Mouse (Mus musculus) forebrain, embryonic 12.5 days (tissue): ENCODE measurements at regions not wholly inside any gene's neighbourhood (a gene's known extent, or its start where the extent isn't known, plus 50 kb on each side); places are given as distances from the start of the nearest gene placed in this dataset.
A peak's percentile ranks its signal among the peaks of the same experiment; 100 is the strongest.

Experiments used
- ATAC-seq: fragments of 200-750 bp; cut with Nextera tagmentation; 2 replicates; pipeline ENCODE4 v1.8.0; 2017; ENCODE audit warnings: moderate TSS enrichment; ENCODE audit not compliant: low FRiP score
- H3K27ac ChIP-seq: fragments of 300-500 bp; sonication (generic); 2 replicates; pipeline ENCODE4 v1.5.1; 2016; ENCODE audit warnings: mild to moderate bottlenecking
- H3K27me3 ChIP-seq: fragments of 300-500 bp; sonication (generic); 2 replicates; pipeline ENCODE4 v1.6.1; 2016; ENCODE audit warnings: mild to moderate bottlenecking
- H3K36me3 ChIP-seq: fragments of 300-500 bp; sonication (generic); replicated peaks from 2 replicates; pipeline ENCODE4 v1.6.1; 2016; ENCODE audit warnings: mild to moderate bottlenecking
- H3K4me1 ChIP-seq: fragments of 300-500 bp; sonication (generic); 2 replicates; pipeline ENCODE4 v1.6.1; 2016
- H3K4me2 ChIP-seq: fragments of 300-500 bp; sonication (generic); 2 replicates; pipeline ENCODE4 v1.6.1; 2016; ENCODE audit warnings: mild to moderate bottlenecking, moderate library complexity
- H3K4me3 ChIP-seq: fragments of 300-500 bp; sonication (generic); replicated peaks from 2 replicates; pipeline ENCODE4 v1.5.1; 2016; ENCODE audit warnings: mild to moderate bottlenecking
- H3K9ac ChIP-seq: fragments of 300-500 bp; sonication (generic); 2 replicates; pipeline ENCODE4 v1.6.1; 2016; ENCODE audit warnings: mild to moderate bottlenecking
- H3K9me3 ChIP-seq: fragments of 300-500 bp; sonication (generic); 2 replicates; pipeline ENCODE4 v1.6.1; 2016
- WGBS: fragments of 180-500 bp; shearing (Covaris S2); methylation state at CpG from one replicate; pipeline ENCODE4 v1.1.7; 2016; 5-methylcytosine and 5-hydroxymethylcytosine counted together

GRCm38 (mm10) chr2:117944325-117944724 lies 167.4 kb upstream of the Thbs1 start:
- Histone ChIP-seq H3K27ac (no peak overlapping the region), H3K9ac (no peak overlapping the region), H3K9me3 (no peaks in the 10 kb centered on the region), H3K36me3 (no peaks in the 10 kb centered on the region), H3K4me1 (no peaks in the 10 kb centered on the region), H3K4me3 (no peak overlapping the region), H3K27me3 (no peaks in the 10 kb centered on the region), H3K4me2 (no peak overlapping the region)
- WGBS: 93% methylated on average over 1 of the region's 1 CpGs
- ATAC-seq: no peak

GRCm38 (mm10) chr2:117944942-117945341 lies 166.7 kb upstream of the Thbs1 start:
- Histone ChIP-seq H3K4me3 (no peak overlapping the region), H3K4me2 (no peak overlapping the region), H3K9me3 (no peaks in the 10 kb centered on the region), H3K9ac (no peak overlapping the region), H3K36me3 (no peaks in the 10 kb centered on the region), H3K27me3 (no peaks in the 10 kb centered on the region), H3K27ac (no peak overlapping the region), H3K4me1 (no peaks in the 10 kb centered on the region)
- WGBS: 91% methylated on average over 2 of the region's 2 CpGs
- no peak for ATAC-seq

GRCm38 (mm10) chr2:117950431-117951336 lies 161.0 kb upstream of the Thbs1 start:
- no peak for ATAC-seq
- H3K4me1 ChIP-seq: no peaks in the 10 kb centered on the region
- no peak overlapping the region for H3K4me2 ChIP-seq
- H3K27ac ChIP-seq: no peak overlapping the region
- no peak overlapping the region for H3K9ac ChIP-seq
- 58% methylated on average over 5 of the region's 5 CpGs for WGBS
- H3K36me3 ChIP-seq: no peaks in the 10 kb centered on the region
- no peak overlapping the region for H3K4me3 ChIP-seq
- H3K9me3 ChIP-seq: no peaks in the 10 kb centered on the region
- no peaks in the 10 kb centered on the region for H3K27me3 ChIP-seq

- H3K27me3 ChIP-seq: no peaks in the 10 kb centered on the region
- H3K4me2 ChIP-seq: no peak overlapping the region
- H3K9me3 ChIP-seq: no peaks in the 10 kb centered on the region
- peak overlapping the region; percentile 56; the same call in 1 of the 2 replicates for H3K27ac ChIP-seq
- no peaks in the 10 kb centered on the region for H3K36me3 ChIP-seq
- 79% methylated on average over 2 of the region's 2 CpGs for WGBS
- H3K4me1 ChIP-seq: no peaks in the 10 kb centered on the region
- no peak overlapping the region for H3K4me3 ChIP-seq
- no peak overlapping the region for H3K9ac ChIP-seq
- no peak for ATAC-seq
These were observed 160.3 kb upstream of the Thbs1 start for GRCm38 (mm10) chr2:117951337-117951718.

- Histone ChIP-seq H3K9me3 (no peaks in the 10 kb centered on the region), H3K9ac (no peak overlapping the region), H3K4me3 (no peak overlapping the region), H3K27me3 (no peaks in the 10 kb centered on the region), H3K36me3 (no peaks in the 10 kb centered on the region), H3K27ac (no peak overlapping the region), H3K4me2 (no peak overlapping the region), H3K4me1 (no peaks in the 10 kb centered on the region)
- no peak for ATAC-seq
- WGBS: 94% methylated on average over 4 of the region's 4 CpGs
These were observed 152.9 kb upstream of the Thbs1 start for GRCm38 (mm10) chr2:117958737-117959136.

GRCm38 (mm10) chr2:117959440-117959839 lies 152.2 kb upstream of the Thbs1 start:
- no peaks in the 10 kb centered on the region for H3K36me3 ChIP-seq
- no peak overlapping the region for H3K4me2 ChIP-seq
- H3K4me3 ChIP-seq: no peak overlapping the region
- H3K9me3 ChIP-seq: no peaks in the 10 kb centered on the region
- H3K27ac ChIP-seq: no peak overlapping the region
- H3K27me3 ChIP-seq: no peaks in the 10 kb centered on the region
- H3K9ac ChIP-seq: no peak overlapping the region
- no peak for ATAC-seq
- H3K4me1 ChIP-seq: no peaks in the 10 kb centered on the region

GRCm38 (mm10) chr2:117962531-117962930 lies 149.1 kb upstream of the Thbs1 start:
- Histone ChIP-seq H3K36me3 (no peaks in the 10 kb centered on the region), H3K4me1 (no peaks in the 10 kb centered on the region), H3K9ac (no peak overlapping the region), H3K4me3 (no peak overlapping the region), H3K27me3 (no peaks in the 10 kb centered on the region), H3K27ac (no peak overlapping the region), H3K4me2 (no peak overlapping the region), H3K9me3 (no peaks in the 10 kb centered on the region)
- no peak for ATAC-seq
- 78% methylated on average over 4 of the region's 4 CpGs for WGBS

- ATAC-seq: no peak
- Histone ChIP-seq H3K9me3 (no peaks in the 10 kb centered on the region), H3K27me3 (no peaks in the 10 kb centered on the region), H3K27ac (no peak overlapping the region), H3K4me2 (no peak overlapping the region), H3K36me3 (no peaks in the 10 kb centered on the region), H3K4me1 (no peaks in the 10 kb centered on the region), H3K4me3 (no peak overlapping the region), H3K9ac (no peak overlapping the region)
- WGBS: 98% methylated on average over 2 of the region's 2 CpGs
These were observed 148.2 kb upstream of the Thbs1 start for GRCm38 (mm10) chr2:117963526-117963925.

- whole genome bisulfite sequencing: 93% methylated on average over 4 of the region's 4 CpGs
These were observed 145.9 kb upstream of the Thbs1 start for GRCm38 (mm10) chr2:117965758-117966157.

GRCm38 (mm10) chr2:117968731-117969130 lies 142.9 kb upstream of the Thbs1 start:
- no peaks in the 10 kb centered on the region for H3K4me1 ChIP-seq
- H3K36me3 ChIP-seq: no peaks in the 10 kb centered on the region
- no peaks in the 10 kb centered on the region for H3K9me3 ChIP-seq
- WGBS: 89% methylated on average over 1 of the region's 1 CpGs
- no peaks in the 10 kb centered on the region for H3K27me3 ChIP-seq
- no peak overlapping the region for H3K4me3 ChIP-seq
- no peak overlapping the region for H3K27ac ChIP-seq
- no peak overlapping the region for H3K9ac ChIP-seq
- ATAC-seq: no peak
- no peak overlapping the region for H3K4me2 ChIP-seq

More at GRCm38 (mm10) chr2:117965758-117966157, 145.9 kb upstream of the Thbs1 start:
- Histone ChIP-seq H3K9me3 (no peaks in the 10 kb centered on the region), H3K27ac (no peak overlapping the region), H3K27me3 (no peaks in the 10 kb centered on the region), H3K4me1 (no peaks in the 10 kb centered on the region), H3K36me3 (no peaks in the 10 kb centered on the region), H3K9ac (no peak overlapping the region), H3K4me2 (no peak overlapping the region), H3K4me3 (no peak overlapping the region)
- no peak for ATAC-seq

GRCm38 (mm10) chr2:117970631-117971030 lies 141.0 kb upstream of the Thbs1 start:
- no peaks in the 10 kb centered on the region for H3K36me3 ChIP-seq
- no peak overlapping the region for H3K9ac ChIP-seq
- no peak for ATAC-seq
- no peak overlapping the region for H3K4me2 ChIP-seq
- no peaks in the 10 kb centered on the region for H3K9me3 ChIP-seq
- H3K4me3 ChIP-seq: no peak overlapping the region
- no peak overlapping the region for H3K27ac ChIP-seq
- no peaks in the 10 kb centered on the region for H3K4me1 ChIP-seq
- no peaks in the 10 kb centered on the region for H3K27me3 ChIP-seq
- 91% methylated on average over 5 of the region's 5 CpGs for WGBS

- H3K4me1 ChIP-seq: no peaks in the 10 kb centered on the region
- H3K27me3 ChIP-seq: no peaks in the 10 kb centered on the region
- no peak overlapping the region for H3K4me2 ChIP-seq
- H3K4me3 ChIP-seq: no peak overlapping the region
- no peak overlapping the region for H3K27ac ChIP-seq
- no peaks in the 10 kb centered on the region for H3K9me3 ChIP-seq
- no peak overlapping the region for H3K9ac ChIP-seq
- ATAC-seq: no peak
- WGBS: 92% methylated on average over 9 of the region's 9 CpGs
- no peaks in the 10 kb centered on the region for H3K36me3 ChIP-seq
These were observed 134.6 kb upstream of the Thbs1 start for GRCm38 (mm10) chr2:117977033-117977432.

GRCm38 (mm10) chr2:117980856-117981255 lies 130.8 kb upstream of the Thbs1 start:
- Histone ChIP-seq H3K9me3 (no peaks in the 10 kb centered on the region), H3K4me3 (no peak overlapping the region), H3K27me3 (no peaks in the 10 kb centered on the region), H3K9ac (no peak overlapping the region), H3K4me2 (no peak overlapping the region), H3K36me3 (no peaks in the 10 kb centered on the region), H3K4me1 (no peaks in the 10 kb centered on the region), H3K27ac (no peak overlapping the region)
- ATAC-seq: no peak
- WGBS: 92% methylated on average over 2 of the region's 2 CpGs
